Mouse (Mus musculus) retina, postnatal 1 day (tissue): Measurements from ENCODE around the gene Wfdc11.
"Not testable (repeated sequence)": the region's sequence is repeated elsewhere in the genome, so short reads cannot be mapped to it uniquely, and the experiment has no call there.

Experiments used
- DNase-seq: peaks from one replicate; pipeline ENCODE4 v3.0.0-alpha.2; 2012

The Wfdc11 gene

DNA sequence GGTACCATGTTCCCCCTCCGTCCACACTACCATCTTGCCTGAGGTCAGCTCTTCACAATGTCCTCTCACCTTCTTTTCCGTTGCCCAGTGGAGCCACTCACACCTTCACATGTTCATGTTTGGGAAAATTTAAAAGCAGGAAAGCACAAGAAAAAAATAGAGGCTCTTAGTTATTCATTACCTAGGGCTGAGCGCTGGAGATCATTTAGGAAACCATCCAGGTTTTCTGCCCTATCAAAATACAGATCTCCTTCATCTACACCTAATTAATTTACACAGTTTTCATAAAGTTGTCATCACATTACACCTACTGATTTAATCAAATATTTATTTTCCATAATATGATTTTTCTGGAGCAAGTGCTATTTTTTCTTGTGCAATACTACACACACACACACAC, 35.2 kb downstream of the Wfdc11 start, which contains the start of gene Wfdc16:
Gene Wfdc16 (minus strand): TSS at position 101 of the 400 bp plus-strand sequence.
- DNase-seq = no peak

DNA sequence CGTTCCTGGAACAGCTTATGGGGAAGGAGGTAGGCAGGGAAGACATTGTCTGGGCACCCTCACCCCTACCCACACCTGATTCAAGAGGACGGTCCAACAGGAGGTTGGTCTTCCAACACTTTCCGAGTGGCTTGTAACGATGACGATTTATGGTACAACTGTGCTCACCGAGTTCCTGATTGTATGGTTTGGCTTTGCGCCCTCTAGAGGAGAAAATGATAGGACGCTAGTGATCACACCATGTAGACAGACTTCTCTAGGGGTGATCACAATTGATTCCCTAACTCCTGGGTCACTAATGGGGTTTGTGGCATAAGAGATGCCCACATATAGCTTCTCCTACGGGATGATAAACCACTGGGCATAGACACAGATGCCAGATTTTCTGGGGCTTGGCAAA, 38.6 kb downstream of the Wfdc11 start:
- peak; percentile 11 for DNase-seq

DNA sequence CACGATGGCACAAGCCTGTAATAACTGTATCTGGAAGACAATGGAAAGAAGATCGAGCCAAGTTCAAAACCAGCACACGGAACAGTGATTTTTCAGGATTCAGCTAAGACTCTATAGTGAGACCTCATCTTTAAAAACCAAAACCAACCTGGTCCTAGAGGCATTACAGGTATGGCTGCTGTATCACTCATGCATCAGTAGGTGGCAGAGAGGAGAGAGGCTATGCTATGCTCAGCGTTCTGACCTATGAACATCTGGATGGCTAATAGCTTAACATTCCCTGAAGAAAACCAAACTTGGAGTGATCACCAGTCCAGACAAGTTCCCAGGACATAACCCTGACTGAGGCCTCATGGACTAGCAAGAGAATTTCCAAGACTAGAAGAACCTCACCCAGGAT, 52.1 kb downstream of the Wfdc11 start:
- no peak for DNase-seq

DNA sequence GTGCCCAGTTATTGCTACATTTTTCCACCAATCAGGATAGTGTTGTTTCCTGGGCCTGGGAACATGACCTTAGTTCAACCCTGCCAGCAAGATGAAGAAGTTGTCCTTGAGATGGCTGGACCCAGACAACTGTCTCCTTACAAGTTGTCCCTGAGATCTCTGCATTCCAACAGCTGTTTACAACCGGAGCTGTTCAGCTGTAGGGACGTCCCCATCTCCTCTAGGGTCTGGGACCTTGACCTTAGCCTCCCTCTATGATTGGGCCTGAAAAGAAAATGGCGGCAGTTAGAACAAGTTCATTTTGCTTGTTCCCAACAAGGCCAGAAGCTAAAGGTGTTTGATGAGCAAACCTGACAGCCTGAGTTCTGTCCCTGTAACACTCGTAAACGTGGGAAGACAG, 54.8 kb downstream of the Wfdc11 start:
- no peak for DNase-seq

DNA sequence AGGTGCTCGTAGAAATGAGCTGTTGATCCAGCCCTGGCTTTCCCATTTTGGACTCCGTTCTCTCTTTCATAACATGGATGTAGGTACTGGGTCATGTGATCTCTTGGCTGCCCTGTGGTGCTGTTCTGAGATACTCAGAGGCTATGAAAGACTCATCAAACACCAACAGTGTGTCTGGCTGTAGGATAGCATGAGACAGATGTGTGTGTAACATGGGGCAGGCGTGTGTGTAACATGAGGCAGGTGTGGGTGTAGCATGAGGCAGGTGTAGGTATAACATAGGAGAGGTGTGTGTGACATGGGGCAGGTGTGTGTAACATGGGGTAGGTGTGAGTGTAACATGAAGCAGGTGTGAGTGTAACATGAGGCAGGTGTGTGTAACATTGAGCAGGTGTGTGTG, 58.5 kb downstream of the Wfdc11 start:
- no peak for DNase-seq

DNA sequence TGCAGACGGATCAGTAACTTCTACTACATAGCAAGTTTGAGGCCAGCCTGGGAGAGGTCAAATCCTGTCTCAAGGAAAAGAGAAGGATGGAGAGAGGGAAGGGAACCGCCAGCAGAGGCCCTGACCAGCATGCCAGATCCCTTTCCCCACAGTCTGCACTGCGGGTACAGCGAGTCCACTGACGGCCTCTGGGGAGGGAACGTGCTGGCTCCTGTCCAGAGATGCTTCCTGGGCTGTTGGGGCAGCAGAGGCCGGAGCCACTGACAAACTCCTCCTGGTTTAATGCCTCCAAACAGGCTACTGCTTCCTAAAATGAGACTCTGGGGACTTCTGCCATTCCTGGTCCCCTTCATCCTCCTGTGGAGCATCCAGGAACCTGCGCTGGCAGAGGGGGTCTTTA, 60.4 kb downstream of the Wfdc11 start, which contains the start of the genes Wfdc6b and Wfdc8:
Gene Wfdc6b (plus strand): TSS at position 52 of the 400 bp plus-strand sequence.
Gene Wfdc8 (minus strand): TSS at position 156 of the 400 bp plus-strand sequence.
- not testable (repeated sequence) for DNase-seq
